Mouse (Mus musculus) heart, embryonic 10.5 days (tissue): ENCODE measurements around the gene Epb41l2. TPM values are rescaled to one million over a fixed set of nuclear protein-coding genes. Genes with fewer than 3 reads are reported as not detected.

ENCODE experiments used
- DNase-seq: peaks from one replicate; pipeline ENCODE4 v3.0.0-alpha.2; 2017; ENCODE audit warnings: low spot score
- H3K27ac ChIP-seq: fragments of 300-500 bp; sonication (generic); 2 replicates; pipeline ENCODE4 v1.5.1; 2016; ENCODE audit warnings: mild to moderate bottlenecking
- H3K27me3 ChIP-seq: fragments of 300-500 bp; sonication (generic); 2 replicates; pipeline ENCODE4 v1.6.1; 2016; ENCODE audit warnings: mild to moderate bottlenecking; ENCODE audit not compliant: poor library complexity, insufficient read depth, severe bottlenecking
- H3K36me3 ChIP-seq: fragments of 300-500 bp; sonication (generic); 2 replicates; pipeline ENCODE4 v1.6.1; 2016; ENCODE audit warnings: mild to moderate bottlenecking, moderate library complexity
- H3K4me1 ChIP-seq: fragments of 300-500 bp; sonication (generic); 2 replicates; pipeline ENCODE4 v1.6.1; 2016; ENCODE audit warnings: mild to moderate bottlenecking
- H3K4me3 ChIP-seq: fragments of 300-500 bp; sonication (generic); 2 replicates; pipeline ENCODE4 v1.5.1; 2016; ENCODE audit warnings: mild to moderate bottlenecking, moderate library complexity
- H3K9me3 ChIP-seq: fragments of 300-500 bp; sonication (generic); 2 replicates; pipeline ENCODE4 v1.6.1; 2016; ENCODE audit warnings: mild to moderate bottlenecking, moderate library complexity
- WGBS: fragments of 180-500 bp; shearing (Covaris S2); methylation state at CpG from one replicate; pipeline ENCODE4 v1.1.7; 2016; 5-methylcytosine and 5-hydroxymethylcytosine counted together
- polyA plus RNA-seq: library from polyadenylated mRNA; unstranded; fragments of >200 nt; fragmentation: Nextera tagmentation; extraction: Ambion mirVana; gene quantifications from 2 replicates; pipeline ENCODE4 v1.2.1, GENCODE M21; 2016

Gene Epb41l2
- polyA plus RNA-seq, 1 experiment from 2014 or later: 55.6 TPM

DNA sequence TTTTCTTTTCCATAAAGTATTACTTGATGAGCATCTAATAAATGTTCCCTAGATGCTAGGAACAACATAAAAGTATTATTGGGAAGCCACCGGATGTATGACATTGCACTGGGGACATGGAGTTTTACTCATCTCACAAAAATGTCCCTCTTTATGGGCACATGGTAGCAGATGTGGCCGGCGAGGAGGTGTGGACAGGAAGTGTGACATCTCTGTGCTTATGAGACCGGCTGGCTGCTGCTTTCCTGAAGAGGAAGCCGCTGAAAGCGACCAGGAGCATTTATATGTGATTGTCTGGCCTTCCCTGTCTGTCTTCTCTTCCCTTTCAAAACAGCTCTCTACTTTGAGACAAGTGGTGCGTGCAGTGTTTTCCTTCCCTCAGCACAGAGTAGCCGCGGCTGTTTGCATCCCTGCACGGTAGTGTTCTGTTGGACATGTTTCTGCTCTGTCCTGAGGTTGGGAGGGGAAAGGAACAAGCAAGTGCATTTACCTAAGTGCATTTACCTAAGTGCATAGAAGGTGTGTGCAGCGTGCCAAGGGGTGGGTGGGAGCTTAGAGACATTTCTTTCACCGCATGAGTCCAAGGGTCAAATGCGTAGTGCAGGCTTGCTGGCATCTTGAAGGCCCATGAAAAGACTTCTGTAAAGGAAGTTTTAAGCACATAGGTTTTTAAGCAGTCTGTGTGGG lies 74.9 kb downstream of the Epb41l2 start:
- no peaks in the 10 kb centered on the region for H3K9me3 ChIP-seq
- H3K4me3 ChIP-seq: no peak overlapping the region
- peak overlapping the region; percentile 59; the same call in 1 of the 2 replicates for H3K27ac ChIP-seq
- DNase-seq: peak; percentile 76
- 37% methylated on average over 13 of the region's 13 CpGs for WGBS
- no peaks in the 10 kb centered on the region for H3K36me3 ChIP-seq
- no peaks in the 10 kb centered on the region for H3K27me3 ChIP-seq
- H3K4me1 ChIP-seq: peaks cover 59% of the 10 kb centered on the region

DNA sequence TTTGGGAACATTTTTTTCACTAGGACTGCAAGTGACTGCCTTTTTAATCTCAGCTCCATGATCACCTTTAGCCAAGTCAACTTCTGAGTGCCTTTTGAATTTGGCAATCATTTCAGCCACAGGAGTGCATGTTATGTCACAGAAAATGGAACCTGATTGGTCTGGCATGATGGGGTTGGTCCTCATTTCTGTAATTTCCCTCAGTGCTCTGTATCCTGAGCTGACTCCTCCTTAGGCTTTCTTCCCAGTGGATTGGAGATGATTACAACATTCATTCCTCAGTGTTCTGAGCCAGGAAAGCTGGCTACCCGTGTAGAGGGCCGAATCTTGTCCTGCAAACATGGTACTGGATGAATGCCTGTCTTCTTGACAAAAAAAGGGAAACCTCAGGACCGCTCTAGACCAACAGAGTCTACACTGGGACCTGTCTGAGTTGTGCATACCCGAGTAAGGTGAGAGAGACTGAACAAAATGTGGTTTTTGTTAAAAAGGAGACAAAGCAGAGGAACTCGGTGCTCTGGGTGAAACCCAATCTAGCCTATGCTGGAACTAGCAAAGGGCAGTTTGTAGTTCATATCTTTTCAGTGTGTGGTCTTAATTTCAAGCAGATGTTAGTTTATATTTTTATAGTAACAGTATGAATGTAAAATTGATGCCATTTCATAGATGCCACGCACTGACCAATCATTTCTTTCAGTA lies 77.3 kb downstream of the Epb41l2 start:
- H3K27ac ChIP-seq: no peak overlapping the region

DNA sequence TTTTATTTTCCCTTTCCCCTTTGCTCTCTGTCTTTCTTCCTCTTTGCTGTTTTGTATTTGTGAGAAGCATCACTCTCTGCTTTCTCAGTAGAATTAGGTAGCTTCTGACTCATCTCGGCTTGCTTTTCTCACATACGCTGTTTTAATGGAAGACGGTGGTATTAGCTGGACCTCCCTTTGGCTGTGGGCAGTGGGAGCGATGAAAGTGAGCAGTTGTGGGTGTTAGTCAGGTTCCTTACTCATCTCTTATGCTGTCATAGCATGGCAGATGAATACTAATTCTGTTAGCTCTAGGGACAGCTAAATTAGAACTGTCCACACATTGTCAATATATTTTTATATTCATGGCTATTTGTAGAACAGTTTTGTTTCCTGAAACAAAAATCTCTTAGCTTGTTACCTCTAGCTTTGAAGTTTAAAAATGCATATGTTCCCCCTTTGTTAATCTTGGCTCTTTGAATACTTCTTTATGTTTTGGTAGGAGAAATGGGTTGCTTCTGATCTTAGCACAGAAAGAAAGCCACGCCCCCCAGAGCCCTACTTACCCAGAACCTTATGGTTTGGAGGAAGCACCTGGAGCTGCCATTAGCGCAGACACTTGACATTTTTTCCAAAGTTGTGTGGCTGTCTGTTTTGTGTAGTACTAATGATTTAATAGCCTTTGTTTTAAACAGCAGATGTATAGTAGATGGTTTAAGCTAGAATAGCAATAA lies 78.1 kb downstream of the Epb41l2 start:
- DNase-seq: no peak
- WGBS: 92% methylated on average over 6 of the region's 6 CpGs
- Histone ChIP-seq H3K27ac (no peak overlapping the region), H3K36me3 (peaks cover 9% of the 10 kb centered on the region), H3K4me3 (no peak overlapping the region), H3K9me3 (no peaks in the 10 kb centered on the region), H3K4me1 (peaks cover 42% of the 10 kb centered on the region), H3K27me3 (no peaks in the 10 kb centered on the region)

More for the DNA sequence above, 77.3 kb downstream of the Epb41l2 start:
- H3K36me3 ChIP-seq: peaks cover 4% of the 10 kb centered on the region
- H3K4me1 ChIP-seq: peaks cover 51% of the 10 kb centered on the region
- 84% methylated on average over 6 of the region's 6 CpGs for WGBS
- H3K4me3 ChIP-seq: no peak overlapping the region
- no peaks in the 10 kb centered on the region for H3K27me3 ChIP-seq
- DNase-seq: no peak
- H3K9me3 ChIP-seq: no peaks in the 10 kb centered on the region

DNA sequence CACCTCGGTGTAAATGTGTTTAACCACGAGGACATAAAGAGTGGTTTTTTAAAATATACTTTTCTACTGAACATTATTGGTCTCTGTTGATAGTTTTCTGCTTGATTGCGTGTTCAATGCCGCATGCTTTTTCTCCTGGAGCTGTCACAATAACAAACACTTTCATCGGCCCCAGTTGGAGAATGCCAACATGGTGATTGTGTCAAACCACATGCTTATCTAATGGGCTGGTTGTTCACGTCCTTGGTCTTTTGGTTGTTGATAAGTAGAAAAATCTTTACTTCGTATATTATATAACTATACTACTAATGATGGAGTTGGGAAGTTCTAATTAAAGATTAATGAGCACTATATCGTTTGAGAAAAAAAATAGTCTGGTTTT lies 78.7 kb downstream of the Epb41l2 start:
- WGBS: 76% methylated on average over 8 of the region's 8 CpGs
- Histone ChIP-seq H3K4me1 (peaks cover 37% of the 10 kb centered on the region), H3K27ac (no peak overlapping the region), H3K9me3 (no peaks in the 10 kb centered on the region), H3K36me3 (peaks cover 9% of the 10 kb centered on the region), H3K4me3 (no peak overlapping the region), H3K27me3 (no peaks in the 10 kb centered on the region)
- DNase-seq: no peak

DNA sequence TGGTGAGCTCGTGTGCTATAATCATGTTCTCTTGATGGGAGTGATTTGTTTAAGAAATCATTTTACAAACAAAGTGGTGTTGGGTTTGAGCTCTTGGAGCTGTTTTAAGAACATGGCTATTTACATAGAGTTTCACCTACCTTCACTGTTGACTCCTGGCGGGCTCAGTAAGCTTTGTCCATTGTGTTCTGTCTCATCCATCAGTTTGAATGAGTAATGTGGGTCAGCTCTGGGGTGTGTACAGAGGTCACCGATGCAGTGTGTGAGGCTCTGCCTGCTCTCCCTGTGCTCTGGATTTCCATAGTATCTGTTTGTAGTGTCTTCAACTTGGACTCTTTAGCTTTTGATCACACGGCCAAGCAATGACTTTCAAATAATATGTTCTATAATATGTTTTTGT lies 79.6 kb downstream of the Epb41l2 start:
- WGBS: 72% methylated on average over 4 of the region's 4 CpGs

DNA sequence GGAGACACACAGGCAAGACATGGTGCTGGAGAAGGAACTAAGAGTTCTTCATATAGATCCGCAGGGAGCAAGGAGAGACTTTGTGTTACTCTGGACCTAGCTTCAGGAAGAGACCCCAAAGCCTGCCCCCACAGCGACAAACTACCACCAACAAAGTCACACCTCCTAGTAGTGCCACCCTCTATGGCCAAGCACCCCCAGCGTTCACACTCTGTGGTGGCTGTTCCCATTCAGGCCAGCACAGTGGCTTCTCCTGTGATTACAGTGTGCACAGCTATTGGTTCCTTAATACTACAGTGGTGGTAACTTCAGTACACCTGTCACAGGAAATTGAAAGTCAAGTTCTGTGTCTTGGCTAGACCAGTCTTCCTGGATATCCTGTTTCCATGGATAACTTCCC lies 80.3 kb downstream of the Epb41l2 start:
- 90% methylated on average over 3 of the region's 3 CpGs for WGBS
- Histone ChIP-seq H3K36me3 (peaks cover 22% of the 10 kb centered on the region), H3K4me3 (no peak overlapping the region), H3K4me1 (peaks cover 22% of the 10 kb centered on the region), H3K9me3 (no peaks in the 10 kb centered on the region), H3K27me3 (no peaks in the 10 kb centered on the region), H3K27ac (no peak overlapping the region)
- DNase-seq: no peak

More for the DNA sequence above, 79.6 kb downstream of the Epb41l2 start:
- H3K4me1 ChIP-seq: peaks cover 29% of the 10 kb centered on the region
- H3K4me3 ChIP-seq: no peak overlapping the region
- no peaks in the 10 kb centered on the region for H3K9me3 ChIP-seq
- H3K27me3 ChIP-seq: no peaks in the 10 kb centered on the region
- peaks cover 15% of the 10 kb centered on the region for H3K36me3 ChIP-seq
- DNase-seq: no peak
- H3K27ac ChIP-seq: no peak overlapping the region

DNA sequence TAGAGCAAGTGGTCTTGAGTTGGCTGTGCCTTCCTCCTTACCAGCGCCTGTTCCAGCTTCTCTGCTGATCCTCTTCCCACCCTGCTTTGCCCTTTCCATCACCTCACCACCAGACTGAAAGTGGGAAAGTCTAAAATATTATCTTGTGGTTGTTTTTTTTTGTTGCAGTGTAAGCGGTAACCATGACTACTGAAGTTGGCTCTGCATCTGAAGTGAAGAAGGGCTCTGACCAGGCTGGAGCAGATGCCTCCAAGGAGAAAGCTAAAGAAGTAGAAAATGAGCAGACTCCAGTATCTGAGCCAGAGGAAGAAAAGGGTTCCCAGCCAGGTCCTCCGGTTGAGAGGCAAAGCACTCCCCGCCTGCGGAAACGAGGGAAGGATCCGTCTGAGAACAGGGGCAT lies 81.8 kb downstream of the Epb41l2 start:
- WGBS: 90% methylated on average over 7 of the region's 7 CpGs

DNA sequence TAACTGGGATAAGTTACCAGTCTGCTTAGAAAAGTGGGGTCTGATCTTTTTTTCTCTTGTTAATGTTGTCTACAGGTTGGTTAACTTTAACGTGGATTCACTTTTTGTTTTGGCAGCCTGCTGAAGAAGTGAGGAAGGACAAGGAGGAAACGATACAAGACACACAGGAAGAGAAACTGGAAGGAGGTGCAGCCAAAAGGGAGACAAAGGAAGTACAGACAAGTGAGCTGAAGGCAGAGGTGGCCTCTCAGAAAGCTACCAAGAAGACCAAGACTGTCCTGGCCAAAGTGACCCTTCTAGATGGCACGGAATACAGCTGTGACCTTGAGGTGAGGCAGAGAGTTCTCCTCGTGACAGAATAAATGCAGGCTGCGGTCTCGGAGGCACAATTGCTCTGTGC lies 84.0 kb downstream of the Epb41l2 start:
- Histone ChIP-seq H3K4me3 (no peak overlapping the region), H3K9me3 (no peaks in the 10 kb centered on the region), H3K27ac (no peak overlapping the region), H3K4me1 (peaks cover 32% of the 10 kb centered on the region), H3K36me3 (peaks cover 27% of the 10 kb centered on the region), H3K27me3 (no peaks in the 10 kb centered on the region)
- WGBS: 82% methylated on average over 6 of the region's 6 CpGs
- no peak for DNase-seq

More for the DNA sequence above, 81.8 kb downstream of the Epb41l2 start:
- Histone ChIP-seq H3K36me3 (peaks cover 27% of the 10 kb centered on the region), H3K27me3 (no peaks in the 10 kb centered on the region), H3K27ac (no peak overlapping the region), H3K4me3 (no peak overlapping the region), H3K4me1 (peaks cover 18% of the 10 kb centered on the region), H3K9me3 (no peaks in the 10 kb centered on the region)
- no peak for DNase-seq

DNA sequence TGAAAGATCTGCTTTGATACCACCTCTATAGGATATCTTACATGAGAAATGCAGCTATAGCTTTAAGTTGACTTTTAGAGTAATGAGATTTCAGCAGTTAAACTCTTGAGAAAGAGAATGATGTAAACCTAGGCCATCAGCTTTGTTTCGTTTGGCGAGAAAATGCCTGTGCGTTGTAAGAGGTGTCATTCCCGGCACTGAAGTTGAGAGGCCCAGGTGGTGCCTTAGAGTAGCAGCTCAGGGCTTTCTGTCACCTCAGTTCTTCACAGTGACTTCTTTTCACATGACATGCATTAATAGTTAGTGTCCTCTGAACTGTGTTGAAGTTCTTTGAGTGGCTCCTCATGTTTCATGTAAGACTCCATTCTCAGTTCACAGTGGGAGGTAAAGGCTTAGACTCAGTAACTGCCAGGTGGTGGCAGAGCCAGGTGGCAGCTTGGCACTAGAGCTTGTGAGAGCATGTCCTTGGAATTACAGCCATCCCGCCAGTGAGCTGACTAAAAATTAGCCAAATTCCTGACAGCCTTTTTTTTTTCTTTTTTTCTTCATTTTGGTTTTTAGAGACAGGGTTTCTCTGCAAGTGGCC lies 84.7 kb downstream of the Epb41l2 start:
- Histone ChIP-seq H3K36me3 (peaks cover 27% of the 10 kb centered on the region), H3K4me3 (no peak overlapping the region), H3K9me3 (no peaks in the 10 kb centered on the region), H3K27ac (no peak overlapping the region), H3K4me1 (peaks cover 30% of the 10 kb centered on the region), H3K27me3 (no peaks in the 10 kb centered on the region)
- WGBS: 88% methylated on average over 5 of the region's 5 CpGs
- no peak for DNase-seq

DNA sequence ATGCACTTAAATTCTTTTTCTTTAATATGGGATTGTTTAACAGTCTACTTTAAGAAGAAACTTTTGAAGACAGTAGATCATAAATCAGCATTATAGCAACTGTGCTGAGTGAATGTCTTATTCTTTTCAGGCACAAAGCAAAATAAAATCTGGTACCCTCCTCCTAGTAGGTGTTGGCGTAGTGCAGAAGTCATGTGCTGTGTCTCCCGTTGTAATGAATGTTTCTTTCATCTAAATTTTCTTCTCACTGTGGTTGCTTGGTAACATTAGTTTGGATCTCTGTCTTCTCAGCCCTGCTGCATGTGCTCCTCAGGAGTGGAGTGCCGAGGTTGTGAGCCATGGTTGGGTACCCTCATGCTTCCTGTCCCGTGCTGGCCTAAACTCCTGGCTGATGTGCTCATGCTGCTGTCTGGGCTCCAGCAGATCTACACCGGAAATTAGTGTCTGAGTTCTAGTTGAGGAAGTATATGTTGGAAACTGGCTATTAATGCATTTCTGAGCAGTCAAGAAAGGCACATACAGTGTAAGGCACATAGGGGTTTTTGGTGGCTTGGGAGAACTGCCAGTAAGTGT lies 87.4 kb downstream of the Epb41l2 start:
- Histone ChIP-seq H3K27ac (peak overlapping the region; percentile 44; the same call in 1 of the 2 replicates), H3K9me3 (no peaks in the 10 kb centered on the region), H3K36me3 (peaks cover 21% of the 10 kb centered on the region), H3K4me3 (no peak overlapping the region), H3K27me3 (no peaks in the 10 kb centered on the region), H3K4me1 (peaks cover 29% of the 10 kb centered on the region; the same call in 1 of the 2 replicates)
- WGBS: 68% methylated on average over 5 of the region's 5 CpGs
- DNase-seq: no peak

DNA sequence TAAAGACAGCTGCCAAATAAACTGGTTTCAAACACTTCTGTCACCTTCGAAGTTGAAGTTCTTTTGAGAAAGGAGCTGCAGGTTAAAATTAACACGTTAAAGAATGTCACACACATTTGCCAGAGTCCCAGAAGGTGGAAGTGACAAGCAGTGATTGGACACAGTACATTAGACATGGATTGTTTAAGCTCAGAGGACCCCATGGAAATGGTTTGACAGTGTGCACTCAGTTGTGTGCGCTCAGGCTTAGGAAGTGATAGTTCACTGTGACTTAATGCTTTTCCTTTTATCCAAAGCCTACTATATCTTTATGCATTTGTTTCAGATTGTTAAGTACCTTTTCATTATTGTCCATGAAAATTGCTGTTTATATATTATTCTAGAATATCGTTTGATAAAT lies 89.1 kb downstream of the Epb41l2 start:
- 0 out of 2 replicates have a peak overlapping the region, but pooled peaks have one; percentile 16 for H3K27ac ChIP-seq
- WGBS: 62% methylated on average over 4 of the region's 4 CpGs
- no peak for DNase-seq

DNA sequence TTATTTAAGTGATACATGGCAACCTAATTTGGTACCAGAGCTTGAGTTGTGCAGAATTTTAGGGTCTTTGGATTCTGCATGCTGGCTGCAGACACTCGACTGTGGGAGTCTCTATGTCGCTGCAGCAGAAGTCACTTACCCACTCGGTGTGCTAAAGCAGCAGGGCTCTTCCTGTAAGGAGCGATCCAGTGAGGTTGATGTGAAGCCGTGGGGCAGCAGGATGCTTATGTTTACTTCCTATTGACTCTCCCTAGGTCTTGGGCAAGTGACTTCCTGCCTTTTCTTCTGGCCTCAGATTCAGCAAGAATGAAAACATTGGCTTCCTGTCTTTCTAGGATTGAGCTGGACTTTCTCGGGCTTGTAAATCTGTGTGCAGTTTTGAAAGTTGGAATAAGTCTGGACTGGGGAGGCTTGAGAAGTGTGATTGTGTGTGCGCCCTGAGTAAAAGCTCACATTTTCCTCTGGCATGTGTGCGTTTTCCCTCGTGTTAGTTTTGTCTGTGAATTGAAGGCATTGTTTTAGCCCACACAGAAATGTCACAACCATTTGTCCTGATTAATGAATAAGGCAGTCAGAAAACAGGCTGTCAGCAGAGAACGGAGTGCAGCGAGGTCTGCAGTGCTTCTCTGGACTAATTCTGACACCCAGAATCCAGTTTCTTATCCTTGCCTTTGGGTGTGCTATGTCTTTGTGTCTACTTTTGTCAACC lies 89.9 kb downstream of the Epb41l2 start:
- no peak overlapping the region for H3K4me3 ChIP-seq
- DNase-seq: no peak
- H3K36me3 ChIP-seq: peaks cover 9% of the 10 kb centered on the region
- no peaks in the 10 kb centered on the region for H3K27me3 ChIP-seq
- 50% methylated on average over 11 of the region's 11 CpGs for WGBS
- no peaks in the 10 kb centered on the region for H3K9me3 ChIP-seq
- peaks cover 29% of the 10 kb centered on the region; the same call in 1 of the 2 replicates for H3K4me1 ChIP-seq
- peak overlapping the region; percentile 70 for H3K27ac ChIP-seq

More for the DNA sequence above, 89.1 kb downstream of the Epb41l2 start:
- H3K27me3 ChIP-seq: no peaks in the 10 kb centered on the region
- peaks cover 17% of the 10 kb centered on the region for H3K36me3 ChIP-seq
- H3K4me3 ChIP-seq: no peak overlapping the region
- peaks cover 29% of the 10 kb centered on the region; the same call in 1 of the 2 replicates for H3K4me1 ChIP-seq
- no peaks in the 10 kb centered on the region for H3K9me3 ChIP-seq
